Mouse (Mus musculus): ENCODE measurements around the gene Lgals8. TPM values are rescaled to one million over a fixed set of nuclear protein-coding genes. Genes with fewer than 3 reads are reported as not detected.
"Not testable (repeated sequence)": the region's sequence is repeated elsewhere in the genome, so short reads cannot be mapped to it uniquely, and the experiment has no call there.

Gene Lgals8
- polyA plus RNA-seq, 1 experiment from 2014 or later: 13.0 TPM

GRCm38 (mm10) chr13:12485640-12486039 is 20.9 kb upstream of the Lgals8 start:
- no peaks in the 10 kb centered on the region for H3K9me3 ChIP-seq
- H3K9ac ChIP-seq (replicated peaks): no peak overlapping the region
- H3K36me3 ChIP-seq: no peaks in the 10 kb centered on the region
- H3K4me2 ChIP-seq: no peak overlapping the region
- no peak for ATAC-seq (ENCODE audit: insufficient number of reproducible peaks, insufficient read depth, low FRiP score, low TSS enrichment, low read depth)
- no peaks in the 10 kb centered on the region for H3K27me3 ChIP-seq
- no peak overlapping the region for H3K4me3 ChIP-seq (replicated peaks)
- WGBS: 75% methylated on average over 7 of the region's 7 CpGs
- no peak overlapping the region for H3K27ac ChIP-seq
- no peaks in the 10 kb centered on the region for H3K4me1 ChIP-seq (replicated peaks)

GRCm38 (mm10) chr13:12485197-12485596 is 20.5 kb upstream of the Lgals8 start:
- Histone ChIP-seq H3K9me3 (no peaks in the 10 kb centered on the region), H3K4me3 (replicated peaks) (no peak overlapping the region), H3K4me2 (no peak overlapping the region), H3K36me3 (no peaks in the 10 kb centered on the region), H3K4me1 (replicated peaks) (no peaks in the 10 kb centered on the region), H3K27me3 (no peaks in the 10 kb centered on the region), H3K27ac (no peak overlapping the region), H3K9ac (replicated peaks) (no peak overlapping the region)
- WGBS: 69% methylated on average over 2 of the region's 2 CpGs
- ATAC-seq (ENCODE audit: insufficient number of reproducible peaks, insufficient read depth, low FRiP score, low TSS enrichment, low read depth): no peak

GRCm38 (mm10) chr13:12479802-12480201 is 15.1 kb upstream of the Lgals8 start:
- H3K4me1 ChIP-seq (replicated peaks): no peaks in the 10 kb centered on the region
- no peak overlapping the region for H3K27ac ChIP-seq
- no peaks in the 10 kb centered on the region for H3K9me3 ChIP-seq
- WGBS: 82% methylated on average over 6 of the region's 6 CpGs
- no peak overlapping the region for H3K4me2 ChIP-seq
- H3K9ac ChIP-seq (replicated peaks): no peak overlapping the region
- H3K4me3 ChIP-seq (replicated peaks): no peak overlapping the region
- ATAC-seq (ENCODE audit: insufficient number of reproducible peaks, insufficient read depth, low FRiP score, low TSS enrichment, low read depth): no peak
- H3K27me3 ChIP-seq: no peaks in the 10 kb centered on the region
- H3K36me3 ChIP-seq: no peaks in the 10 kb centered on the region

GRCm38 (mm10) chr13:12478301-12478700 is 13.6 kb upstream of the Lgals8 start:
- Histone ChIP-seq H3K9me3 (no peaks in the 10 kb centered on the region), H3K4me2 (no peak overlapping the region), H3K27ac (no peak overlapping the region), H3K36me3 (no peaks in the 10 kb centered on the region), H3K9ac (replicated peaks) (no peak overlapping the region), H3K27me3 (no peaks in the 10 kb centered on the region), H3K4me3 (replicated peaks) (no peak overlapping the region), H3K4me1 (replicated peaks) (no peaks in the 10 kb centered on the region)
- 82% methylated on average over 15 of the region's 15 CpGs for WGBS
- no peak for ATAC-seq (ENCODE audit: insufficient number of reproducible peaks, insufficient read depth, low FRiP score, low TSS enrichment, low read depth)

GRCm38 (mm10) chr13:12476886-12477285 is 12.1 kb upstream of the Lgals8 start:
- Histone ChIP-seq H3K27me3 (0 out of 2 replicates have a peak, but pooled peaks cover 4% of the 10 kb centered on the region), H3K4me1 (replicated peaks) (no peaks in the 10 kb centered on the region), H3K27ac (no peak overlapping the region), H3K4me3 (replicated peaks) (no peak overlapping the region), H3K4me2 (no peak overlapping the region), H3K36me3 (no peaks in the 10 kb centered on the region), H3K9ac (replicated peaks) (no peak overlapping the region), H3K9me3 (no peaks in the 10 kb centered on the region)
- ATAC-seq (ENCODE audit: insufficient number of reproducible peaks, insufficient read depth, low FRiP score, low TSS enrichment, low read depth): no peak
- 92% methylated on average over 4 of the region's 4 CpGs for WGBS

- H3K27me3 ChIP-seq: 0 out of 2 replicates have a peak, but pooled peaks cover 4% of the 10 kb centered on the region
- WGBS: 87% methylated on average over 6 of the region's 6 CpGs
- no peaks in the 10 kb centered on the region for H3K36me3 ChIP-seq
- no peak overlapping the region for H3K4me3 ChIP-seq (replicated peaks)
- no peak overlapping the region for H3K9ac ChIP-seq (replicated peaks)
- H3K4me2 ChIP-seq: no peak overlapping the region
- H3K4me1 ChIP-seq (replicated peaks): no peaks in the 10 kb centered on the region
- no peaks in the 10 kb centered on the region for H3K9me3 ChIP-seq
- ATAC-seq (ENCODE audit: insufficient number of reproducible peaks, insufficient read depth, low FRiP score, low TSS enrichment, low read depth): no peak
- no peak overlapping the region for H3K27ac ChIP-seq
Measured at GRCm38 (mm10) chr13:12475239-12475638, 10.5 kb upstream of the Lgals8 start.

- H3K27me3 ChIP-seq: 0 out of 2 replicates have a peak, but pooled peaks cover 4% of the 10 kb centered on the region
- H3K27ac ChIP-seq: no peak overlapping the region
- H3K36me3 ChIP-seq: no peaks in the 10 kb centered on the region
- no peak overlapping the region for H3K9ac ChIP-seq (replicated peaks)
- WGBS: 35% methylated on average over 8 of the region's 8 CpGs
- no peaks in the 10 kb centered on the region for H3K4me1 ChIP-seq (replicated peaks)
- peak; percentile 71 for ATAC-seq (ENCODE audit: insufficient number of reproducible peaks, insufficient read depth, low FRiP score, low TSS enrichment, low read depth)
- H3K4me3 ChIP-seq (replicated peaks): no peak overlapping the region
- no peak overlapping the region for H3K4me2 ChIP-seq
- no peaks in the 10 kb centered on the region for H3K9me3 ChIP-seq
Measured at GRCm38 (mm10) chr13:12473724-12474378, 9.1 kb upstream of the Lgals8 start.

GRCm38 (mm10) chr13:12468488-12468887 is 3.7 kb upstream of the Lgals8 start:
- ATAC-seq (ENCODE audit: insufficient number of reproducible peaks, insufficient read depth, low FRiP score, low TSS enrichment, low read depth): no peak
- Histone ChIP-seq H3K4me1 (replicated peaks) (no peaks in the 10 kb centered on the region), H3K27me3 (0 out of 2 replicates have a peak, but pooled peaks cover 4% of the 10 kb centered on the region), H3K36me3 (no peaks in the 10 kb centered on the region), H3K4me3 (replicated peaks) (no peak overlapping the region), H3K9me3 (no peaks in the 10 kb centered on the region), H3K27ac (no peak overlapping the region), H3K9ac (replicated peaks) (no peak overlapping the region), H3K4me2 (no peak overlapping the region)
- WGBS: 83% methylated on average over 1 of the region's 1 CpGs

- H3K4me2 ChIP-seq; H3K27ac ChIP-seq; H3K9ac ChIP-seq (replicated peaks); ATAC-seq (ENCODE audit: insufficient number of reproducible peaks, insufficient read depth, low FRiP score, low TSS enrichment, low read depth); H3K9me3 ChIP-seq; H3K4me3 ChIP-seq (replicated peaks); H3K36me3 ChIP-seq; H3K27me3 ChIP-seq; H3K4me1 ChIP-seq (replicated peaks): not testable (repeated sequence)
- WGBS: 78% methylated on average over 6 of the region's 6 CpGs
Measured at GRCm38 (mm10) chr13:12464159-12464558, 585 bp downstream of the Lgals8 start.

- H3K9me3 ChIP-seq: no peaks in the 10 kb centered on the region
- 81% methylated on average over 4 of the region's 4 CpGs for WGBS
- ATAC-seq (ENCODE audit: insufficient number of reproducible peaks, insufficient read depth, low FRiP score, low TSS enrichment, low read depth): no peak
Measured at GRCm38 (mm10) chr13:12462623-12463022, 2.1 kb downstream of the Lgals8 start.

GRCm38 (mm10) chr13:12461730-12462119 is 3.0 kb downstream of the Lgals8 start:
- no peaks in the 10 kb centered on the region for H3K9me3 ChIP-seq
- no peak overlapping the region for H3K27ac ChIP-seq
- 4% methylated on average over 7 of the region's 7 CpGs for WGBS
- H3K9ac ChIP-seq (replicated peaks): no peak overlapping the region; the same call in 1 of the 2 replicates
- no peaks in the 10 kb centered on the region for H3K4me1 ChIP-seq (replicated peaks)
- no peak for ATAC-seq (ENCODE audit: insufficient number of reproducible peaks, insufficient read depth, low FRiP score, low TSS enrichment, low read depth)
- H3K4me2 ChIP-seq: peak overlapping the region; percentile 83
- H3K36me3 ChIP-seq: no peaks in the 10 kb centered on the region
- H3K27me3 ChIP-seq: no peaks in the 10 kb centered on the region
- H3K4me3 ChIP-seq (replicated peaks): peak overlapping the region; percentile 74

More at GRCm38 (mm10) chr13:12462623-12463022, 2.1 kb downstream of the Lgals8 start:
- Histone ChIP-seq H3K4me1 (replicated peaks) (no peaks in the 10 kb centered on the region), H3K4me3 (replicated peaks) (no peak overlapping the region), H3K27me3 (no peaks in the 10 kb centered on the region), H3K9ac (replicated peaks) (no peak overlapping the region), H3K27ac (no peak overlapping the region), H3K4me2 (no peak overlapping the region), H3K36me3 (no peaks in the 10 kb centered on the region)
